Comparison of ENCODE assay signal across 14 mouse cellular contexts in genomic region chr12:84149971-84150370, GRCm38 (mm10). TPM values are rescaled to one million over a fixed set of nuclear protein-coding genes. Genes with fewer than 3 reads are reported as not detected.
A peak's percentile ranks its signal among the peaks of the same experiment; 100 is the strongest.
DNase-seq lines count a peak whose midpoint lies in the region; ATAC-seq and TF ChIP-seq lines count a peak whose summit lies in the region.
"Had no signal": no experiment of that assay in that cellular context is flagged by ENCODE, and none has a peak within 500 bp of the region (broad histone marks: within the 10 kb centered on the region; RNA-seq: fewer than 3 reads in every experiment).

No protein-coding gene starts in this region.

- no peak overlapping the region for H3K4me2 ChIP-seq in heart, embryonic 13.5 days
- H3K4me2 ChIP-seq in forebrain, postnatal 0 days (ENCODE audit: low read depth) = no peak overlapping the region
- no peak overlapping the region for H3K4me2 ChIP-seq in hindbrain, postnatal 0 days (ENCODE audit: low read depth, low read length)
- H3K4me2 ChIP-seq in midbrain, embryonic 15.5 days = peak overlapping the region; percentile 17; the same call in 1 of the 2 replicates
- no peak overlapping the region for H3K4me2 ChIP-seq in intestine, embryonic 16.5 days (ENCODE audit: low read depth, low read length)

- H3K9ac ChIP-seq in heart, embryonic 13.5 days = peak overlapping the region; percentile 40; the same call in 1 of the 2 replicates
- H3K9ac ChIP-seq in forebrain, postnatal 0 days = no peak overlapping the region
- H3K9ac ChIP-seq in hindbrain, postnatal 0 days (replicated peaks; ENCODE audit: low read length) = no peak overlapping the region
- no peak overlapping the region for H3K9ac ChIP-seq in midbrain, embryonic 15.5 days
- no peak overlapping the region for H3K9ac ChIP-seq in intestine, embryonic 16.5 days (ENCODE audit: low read depth, low read length)

- H3K4me1 ChIP-seq in heart, embryonic 13.5 days = peaks cover 63% of the 10 kb centered on the region
- H3K4me1 ChIP-seq in forebrain, postnatal 0 days (ENCODE audit: insufficient read depth) = no peaks in the 10 kb centered on the region
- no peaks in the 10 kb centered on the region for H3K4me1 ChIP-seq in hindbrain, postnatal 0 days (ENCODE audit: insufficient read depth, low read length)
- peaks cover 27% of the 10 kb centered on the region for H3K4me1 ChIP-seq in midbrain, embryonic 15.5 days
- peaks cover 30% of the 10 kb centered on the region for H3K4me1 ChIP-seq in intestine, embryonic 16.5 days (ENCODE audit: control insufficient read depth, insufficient read depth, low read length)

- 92% methylated on average over 15 of the region's 15 CpGs for WGBS in heart, embryonic 13.5 days
- 71% methylated on average over 15 of the region's 15 CpGs for WGBS in forebrain, postnatal 0 days
- 39% methylated on average over 15 of the region's 15 CpGs for WGBS in hindbrain, postnatal 0 days
- 46% methylated on average over 15 of the region's 15 CpGs for WGBS in midbrain, embryonic 15.5 days
- 81% methylated on average over 15 of the region's 15 CpGs for WGBS in intestine, embryonic 16.5 days

- no peak for DNase-seq in heart, postnatal 25 days (ENCODE audit: low spot score)
- DNase-seq in forebrain, postnatal 0 days = no peak
- DNase-seq in hindbrain, postnatal 0 days (ENCODE audit: low spot score) = peak; percentile 21
- no peak for DNase-seq in lung, postnatal 14 days
- DNase-seq in right cerebral cortex, postnatal 4 days = no peak
- DNase-seq: adrenal gland, adult 2 months; kidney, postnatal 36 days; lung, adult 2 months had no signal

- 0 out of 2 replicates have a peak overlapping the region, but pooled peaks have one; percentile 64 for H3K27ac ChIP-seq in heart, embryonic 13.5 days (replicated peaks)
- H3K27ac ChIP-seq in forebrain, postnatal 0 days (ENCODE audit: low read depth, low read length) = 0 out of 2 replicates have a peak overlapping the region, but pooled peaks have one; percentile 29
- no peak overlapping the region for H3K27ac ChIP-seq in hindbrain, postnatal 0 days
- no peak overlapping the region for H3K27ac ChIP-seq in midbrain, embryonic 15.5 days
- no peak overlapping the region for H3K27ac ChIP-seq in intestine, embryonic 16.5 days (ENCODE audit: low read length)
- H3K27ac ChIP-seq: stomach, postnatal 0 days had no signal

- H3K4me3 ChIP-seq in heart, embryonic 13.5 days = no peak overlapping the region
- no peak overlapping the region for H3K4me3 ChIP-seq in forebrain, postnatal 0 days (ENCODE audit: low read depth, low read length)
- no peak overlapping the region for H3K4me3 ChIP-seq in hindbrain, postnatal 0 days (ENCODE audit: low read length)
- 0 out of 2 replicates have a peak overlapping the region, but pooled peaks have one; percentile 0 for H3K4me3 ChIP-seq in midbrain, embryonic 15.5 days
- no peak overlapping the region for H3K4me3 ChIP-seq in intestine, embryonic 16.5 days (ENCODE audit: low read length)

- no peak for ATAC-seq in heart, embryonic 13.5 days (ENCODE audit: extremely low read depth, insufficient number of reproducible peaks, low FRiP score, low TSS enrichment)
- no peak for ATAC-seq in forebrain, postnatal 0 days
- ATAC-seq in hindbrain, postnatal 0 days = no peak
- no peak for ATAC-seq in midbrain, embryonic 15.5 days (replicated peaks)
- no peak for ATAC-seq in intestine, embryonic 16.5 days
- ATAC-seq: Patski had no signal

- no peaks in the 10 kb centered on the region for H3K9me3 ChIP-seq in heart, embryonic 13.5 days
- no peaks in the 10 kb centered on the region for H3K9me3 ChIP-seq in forebrain, postnatal 0 days (ENCODE audit: low read length)
- H3K9me3 ChIP-seq in hindbrain, postnatal 0 days (ENCODE audit: low read length) = no peaks in the 10 kb centered on the region
- H3K9me3 ChIP-seq in midbrain, embryonic 15.5 days = no peaks in the 10 kb centered on the region
- H3K9me3 ChIP-seq in intestine, embryonic 16.5 days (ENCODE audit: control insufficient read depth, low read length) = no peaks in the 10 kb centered on the region

- TF ChIP-seq CTCF in forebrain, postnatal 0 days (IDR thresholded peaks at IDR 0.05; ENCODE audit: low read depth) = no peak
- TF ChIP-seq CTCF in hindbrain, postnatal 0 days (IDR thresholded peaks at IDR 0.05; ENCODE audit: low read depth) = no peak

- peaks cover 47% of the 10 kb centered on the region for H3K36me3 ChIP-seq in heart, embryonic 13.5 days
- H3K36me3 ChIP-seq in forebrain, postnatal 0 days (ENCODE audit: insufficient read depth) = peaks cover 15% of the 10 kb centered on the region; the same call in 1 of the 2 replicates
- H3K36me3 ChIP-seq in hindbrain, postnatal 0 days (ENCODE audit: insufficient read depth, low read length) = no peaks in the 10 kb centered on the region
- no peaks in the 10 kb centered on the region for H3K36me3 ChIP-seq in midbrain, embryonic 15.5 days (replicated peaks)
- no peaks in the 10 kb centered on the region for H3K36me3 ChIP-seq in intestine, embryonic 16.5 days (ENCODE audit: control insufficient read depth, insufficient read depth, low read length)

- H3K27me3 ChIP-seq in heart, embryonic 13.5 days (replicated peaks) = no peaks in the 10 kb centered on the region
- H3K27me3 ChIP-seq in forebrain, postnatal 0 days (ENCODE audit: insufficient read depth, low read length) = no peaks in the 10 kb centered on the region
- H3K27me3 ChIP-seq in hindbrain, postnatal 0 days (ENCODE audit: insufficient read depth, low read length) = no peaks in the 10 kb centered on the region
- H3K27me3 ChIP-seq in midbrain, embryonic 15.5 days (replicated peaks) = no peaks in the 10 kb centered on the region
- no peaks in the 10 kb centered on the region for H3K27me3 ChIP-seq in intestine, embryonic 16.5 days (replicated peaks; ENCODE audit: control insufficient read depth, insufficient read depth, low read length)
- H3K27me3 ChIP-seq: CH12.LX, Patski had no signal

- intact Hi-C loops in heart, postnatal 25 days (cut with DNase I) = loop anchor here (5.0 kb wide), 1 partner anchor 97 kb away; no protein-coding TSS in a partner anchor

RNA-seq across cellular contexts. Expression of gene Pnma1, which starts 1.7 kb away (rescaled TPM):
- 0.48 and 0.65 TPM in 2 replicates for polyA plus RNA-seq in heart, embryonic 13.5 days (2015; fragmentation: Nextera tagmentation; extraction: Ambion mirVana)
- total RNA-seq in heart, postnatal 25 days (2021) = under 1 TPM; 0.14 to 0.18 TPM
- 13.9 and 14.2 TPM in 2 replicates for total RNA-seq in forebrain, postnatal 0 days (2014; rRNA removed)
- 9.3 and 12.0 TPM in 2 replicates for polyA plus RNA-seq in forebrain, postnatal 0 days (2015; fragmentation: Nextera tagmentation; extraction: Ambion mirVana)
- 2.5 and 3.8 TPM in 2 replicates for total RNA-seq in hindbrain, postnatal 0 days (2014; rRNA removed)
- polyA plus RNA-seq in hindbrain, postnatal 0 days (2015; fragmentation: Nextera tagmentation; extraction: Ambion mirVana) = 4.2 and 4.5 TPM in 2 replicates
- polyA plus RNA-seq in midbrain, embryonic 15.5 days (2015; fragmentation: Nextera tagmentation; extraction: Ambion mirVana) = 6.5 and 7.7 TPM in 2 replicates
- polyA plus RNA-seq in intestine, embryonic 16.5 days (2015; fragmentation: Nextera tagmentation; extraction: Ambion mirVana) = 0.34 and 0.67 TPM in 2 replicates
- polyA plus RNA-seq: adrenal gland, adult 2 months had no signal

RNA-seq across cellular contexts. Expression of gene Dnal1, which starts 35.8 kb away (rescaled TPM):
- polyA plus RNA-seq in heart, embryonic 13.5 days (2015; fragmentation: Nextera tagmentation; extraction: Ambion mirVana) = 2.2 and 2.6 TPM in 2 replicates
- 10 to 100 TPM in 1 of 2 experiments, 1 to 10 TPM in 1; 8.2 to 10.1 TPM for total RNA-seq in heart, postnatal 25 days (2021)
- total RNA-seq in forebrain, postnatal 0 days (2014; rRNA removed) = 14.2 and 20.3 TPM in 2 replicates
- 7.5 and 13.5 TPM in 2 replicates for polyA plus RNA-seq in forebrain, postnatal 0 days (2015; fragmentation: Nextera tagmentation; extraction: Ambion mirVana)
- total RNA-seq in hindbrain, postnatal 0 days (2014; rRNA removed) = 9.7 and 10.9 TPM in 2 replicates
- 6.8 and 9.7 TPM in 2 replicates for polyA plus RNA-seq in hindbrain, postnatal 0 days (2015; fragmentation: Nextera tagmentation; extraction: Ambion mirVana)
- 8.2 and 10.8 TPM in 2 replicates for polyA plus RNA-seq in midbrain, embryonic 15.5 days (2015; fragmentation: Nextera tagmentation; extraction: Ambion mirVana)
- 2.4 and 3.4 TPM in 2 replicates for polyA plus RNA-seq in intestine, embryonic 16.5 days (2015; fragmentation: Nextera tagmentation; extraction: Ambion mirVana)

RNA-seq across cellular contexts. Expression of gene Acot6, which starts 49.5 kb away (rescaled TPM):
- polyA plus RNA-seq in heart, embryonic 13.5 days (2015; fragmentation: Nextera tagmentation; extraction: Ambion mirVana) = 0.71 and 0.74 TPM in 2 replicates
- 1 to 10 TPM; 2.2 to 2.4 TPM for total RNA-seq in heart, postnatal 25 days (2021)
- 4.0 and 5.1 TPM in 2 replicates for total RNA-seq in forebrain, postnatal 0 days (2014; rRNA removed)
- polyA plus RNA-seq in forebrain, postnatal 0 days (2015; fragmentation: Nextera tagmentation; extraction: Ambion mirVana) = 1.3 TPM in 2 replicates
- 6.8 and 8.6 TPM in 2 replicates for total RNA-seq in hindbrain, postnatal 0 days (2014; rRNA removed)
- polyA plus RNA-seq in hindbrain, postnatal 0 days (2015; fragmentation: Nextera tagmentation; extraction: Ambion mirVana) = 1.6 and 1.8 TPM in 2 replicates
- 1.1 and 1.3 TPM in 2 replicates for polyA plus RNA-seq in midbrain, embryonic 15.5 days (2015; fragmentation: Nextera tagmentation; extraction: Ambion mirVana)
- polyA plus RNA-seq in intestine, embryonic 16.5 days (2015; fragmentation: Nextera tagmentation; extraction: Ambion mirVana) = 2.5 and 3.2 TPM in 2 replicates

Comparison
In these comparisons a context has a peak if more than half of its experiments do, and no peak if none do; other contexts are left out.
1. H3K27ac ChIP-seq: peak in heart, embryonic 13.5 days (single experiment) and forebrain, postnatal 0 days (single experiment); none in hindbrain, postnatal 0 days (single experiment), midbrain, embryonic 15.5 days (single experiment) and intestine, embryonic 16.5 days (single experiment).